ENCODE assay signal across 19 mouse cellular contexts in the genomic region with DNA sequence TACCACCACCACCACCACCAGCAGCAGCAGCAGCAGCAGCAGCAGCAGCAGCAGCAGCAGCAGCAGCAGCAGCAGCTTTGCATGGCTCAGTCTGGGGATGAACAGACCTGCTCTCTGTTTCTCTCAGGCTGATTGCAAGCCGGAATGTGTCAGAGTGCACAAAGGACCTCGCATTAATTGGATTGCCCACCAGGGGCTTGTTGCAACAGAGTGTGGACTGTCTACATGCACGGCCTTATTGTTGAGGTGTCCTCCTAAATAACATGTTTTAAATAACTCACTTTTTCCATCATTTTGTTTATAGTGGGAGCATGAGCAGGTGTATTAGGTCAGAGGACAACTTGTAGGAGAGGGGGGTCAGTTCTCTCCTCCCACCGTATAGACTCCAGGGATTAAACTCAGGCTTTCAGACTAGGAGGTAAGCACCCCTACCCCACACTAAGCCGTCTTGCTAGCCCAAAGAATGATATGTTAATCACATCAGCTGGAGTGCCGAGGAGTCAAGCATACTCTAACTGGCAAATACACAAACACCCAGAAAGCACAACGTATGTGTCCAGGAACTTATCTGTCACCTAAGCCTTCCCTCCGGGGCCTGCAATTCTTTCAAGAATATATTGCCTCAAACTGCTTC. TPM values are rescaled to one million over a fixed set of nuclear protein-coding genes. Genes with fewer than 3 reads are reported as not detected.
DNase-seq lines count a peak whose midpoint lies in the region; ATAC-seq and TF ChIP-seq lines count a peak whose summit lies in the region.
"Had no signal": no experiment of that assay in that cellular context is flagged by ENCODE, and none has a peak within 500 bp of the region (broad histone marks: within the 10 kb centered on the region; RNA-seq: fewer than 3 reads in every experiment).

No protein-coding gene starts in this region.

- H3K9me3 ChIP-seq in lung, embryonic 14.5 days (ENCODE audit: low read depth, low read length): no peaks in the 10 kb centered on the region
- no peaks in the 10 kb centered on the region for H3K9me3 ChIP-seq in forebrain, postnatal 0 days (ENCODE audit: low read length)
- H3K9me3 ChIP-seq in midbrain, embryonic 12.5 days: no peaks in the 10 kb centered on the region
- H3K9me3 ChIP-seq: embryonic facial prominence, embryonic 15.5 days; heart, embryonic 10.5 days; liver, embryonic 15.5 days had no signal

- no peak for ATAC-seq in lung, embryonic 14.5 days (ENCODE audit: insufficient read depth)
- ATAC-seq in forebrain, postnatal 0 days: peak; percentile 66
- ATAC-seq in midbrain, embryonic 12.5 days (ENCODE audit: low FRiP score, low read depth): peak; percentile 89
- no peak for ATAC-seq in megakaryocyte-erythroid progenitor cell, adult 5-6 weeks (replicated peaks; ENCODE audit: low FRiP score, low TSS enrichment, poor library complexity, severe bottlenecking)

- H3K27me3 ChIP-seq in lung, embryonic 14.5 days (ENCODE audit: insufficient read depth, low read length): no peaks in the 10 kb centered on the region
- no peaks in the 10 kb centered on the region for H3K27me3 ChIP-seq in forebrain, postnatal 0 days (ENCODE audit: insufficient read depth, low read length)
- 0 out of 2 replicates have a peak, but pooled peaks cover 3% of the 10 kb centered on the region for H3K27me3 ChIP-seq in midbrain, embryonic 12.5 days
- H3K27me3 ChIP-seq: embryonic facial prominence, embryonic 15.5 days; liver, embryonic 15.5 days had no signal

- no peak overlapping the region for H3K4me3 ChIP-seq in lung, embryonic 14.5 days (ENCODE audit: low read depth, low read length)
- H3K4me3 ChIP-seq in forebrain, postnatal 0 days (ENCODE audit: low read depth, low read length): no peak overlapping the region
- no peak overlapping the region for H3K4me3 ChIP-seq in midbrain, embryonic 12.5 days
- H3K4me3 ChIP-seq: embryonic facial prominence, embryonic 15.5 days; heart, embryonic 10.5 days; liver, embryonic 15.5 days had no signal

- peak; percentile 28; the same call in 1 of the 2 replicates for TF ChIP-seq CTCF in lung, embryonic 14.5 days (IDR thresholded peaks at IDR 0.05; ENCODE audit: low read depth)
- TF ChIP-seq CTCF in forebrain, postnatal 0 days (IDR thresholded peaks at IDR 0.05; ENCODE audit: low read depth): peak; percentile 32

- no peak overlapping the region for H3K27ac ChIP-seq in lung, embryonic 14.5 days (ENCODE audit: low read depth)
- H3K27ac ChIP-seq in forebrain, postnatal 0 days (ENCODE audit: low read depth, low read length): no peak overlapping the region; the same call in 1 of the 2 replicates
- 0 out of 2 replicates have a peak overlapping the region, but pooled peaks have one; percentile 7 for H3K27ac ChIP-seq in midbrain, embryonic 12.5 days (replicated peaks)
- H3K27ac ChIP-seq: embryonic facial prominence, embryonic 15.5 days; heart, embryonic 10.5 days; liver, embryonic 15.5 days had no signal

- H3K4me2 ChIP-seq in lung, embryonic 14.5 days: no peak overlapping the region
- H3K4me2 ChIP-seq in forebrain, postnatal 0 days (ENCODE audit: low read depth): no peak overlapping the region
- H3K4me2 ChIP-seq in midbrain, embryonic 12.5 days (replicated peaks): no peak overlapping the region
- H3K4me2 ChIP-seq: embryonic facial prominence, embryonic 15.5 days; liver, embryonic 15.5 days had no signal

- no peak overlapping the region for H3K9ac ChIP-seq in lung, embryonic 14.5 days
- no peak overlapping the region for H3K9ac ChIP-seq in forebrain, postnatal 0 days
- no peak overlapping the region for H3K9ac ChIP-seq in midbrain, embryonic 12.5 days (replicated peaks)
- H3K9ac ChIP-seq: embryonic facial prominence, embryonic 15.5 days; liver, embryonic 15.5 days had no signal

- intact Hi-C loops in gastrocnemius, postnatal 36 days (cut with DNase I): no loop called here

- no peaks in the 10 kb centered on the region for H3K4me1 ChIP-seq in lung, embryonic 14.5 days (ENCODE audit: insufficient read depth)
- H3K4me1 ChIP-seq in forebrain, postnatal 0 days (ENCODE audit: insufficient read depth): no peaks in the 10 kb centered on the region
- peaks cover 10% of the 10 kb centered on the region for H3K4me1 ChIP-seq in midbrain, embryonic 12.5 days
- H3K4me1 ChIP-seq: liver, embryonic 15.5 days had no signal

- WGBS in lung, embryonic 14.5 days: 33% methylated on average over 8 of the region's 8 CpGs
- WGBS in forebrain, postnatal 0 days: 12% methylated on average over 8 of the region's 8 CpGs
- 7% methylated on average over 8 of the region's 8 CpGs for WGBS in midbrain, embryonic 12.5 days

- DNase-seq in lung, embryonic 14.5 days: no peak
- DNase-seq in lung, postnatal 36 days: no peak
- DNase-seq in forebrain, postnatal 0 days: no peak
- DNase-seq in retina, postnatal 1 day: peak; percentile 72
- no peak for DNase-seq in gastrocnemius, postnatal 36 days
- no peak for DNase-seq in Muller cell, postnatal 12 days (ENCODE audit: inconsistent ontology term)
- DNase-seq: cerebellum, adult 9-11 months; heart, postnatal 4 days; left cerebral cortex, postnatal 4 days; right cerebral cortex, postnatal 4 days; thymus, postnatal 25 days had no signal

- no peaks in the 10 kb centered on the region for H3K36me3 ChIP-seq in lung, embryonic 14.5 days (ENCODE audit: insufficient read depth)
- no peaks in the 10 kb centered on the region for H3K36me3 ChIP-seq in forebrain, postnatal 0 days (ENCODE audit: insufficient read depth)
- H3K36me3 ChIP-seq in midbrain, embryonic 12.5 days: no peaks in the 10 kb centered on the region
- H3K36me3 ChIP-seq: embryonic facial prominence, embryonic 15.5 days; G1E; heart, embryonic 10.5 days; liver, embryonic 15.5 days had no signal

RNA-seq across cellular contexts. Expression of a gene that starts 5.8 kb away (rescaled TPM):
- not detected in 2 replicates for polyA plus RNA-seq in lung, embryonic 14.5 days (2014; fragmentation: Nextera tagmentation; extraction: Ambion mirVana)
- not detected in 2 replicates for total RNA-seq in forebrain, postnatal 0 days (2014; rRNA removed)
- polyA plus RNA-seq in forebrain, postnatal 0 days (2015; fragmentation: Nextera tagmentation; extraction: Ambion mirVana): not detected in 2 replicates
- polyA plus RNA-seq in midbrain, embryonic 12.5 days (2016; fragmentation: Nextera tagmentation; extraction: Ambion mirVana): not detected in 2 replicates
- not detected in 2 replicates for total RNA-seq in megakaryocyte-erythroid progenitor cell, adult 5-6 weeks (2014; fragmentation: Nextera tagmentation)
- not detected in 2 replicates for total RNA-seq in megakaryocyte-erythroid progenitor cell, adult 5-6 weeks (2017)
- not detected for total RNA-seq in gastrocnemius, postnatal 36 days (2021)
- total RNA-seq: heart, postnatal 4 days; left cerebral cortex, postnatal 4 days had no signal
- polyA plus RNA-seq: C2C12; embryonic facial prominence, embryonic 15.5 days; G1E; kidney, embryonic 14.5 days; liver, embryonic 15.5 days had no signal

RNA-seq across cellular contexts. Expression of a gene that starts 15.1 kb away (rescaled TPM):
- polyA plus RNA-seq in lung, embryonic 14.5 days (2014; fragmentation: Nextera tagmentation; extraction: Ambion mirVana): 0.12 and 0.41 TPM in 2 replicates
- total RNA-seq in forebrain, postnatal 0 days (2014; rRNA removed): not detected in 2 replicates
- polyA plus RNA-seq in forebrain, postnatal 0 days (2015; fragmentation: Nextera tagmentation; extraction: Ambion mirVana): not detected in 2 replicates
- 0.15 and 0.25 TPM in 2 replicates for polyA plus RNA-seq in midbrain, embryonic 12.5 days (2016; fragmentation: Nextera tagmentation; extraction: Ambion mirVana)
- total RNA-seq in megakaryocyte-erythroid progenitor cell, adult 5-6 weeks (2014; fragmentation: Nextera tagmentation): not detected in 2 replicates
- total RNA-seq in megakaryocyte-erythroid progenitor cell, adult 5-6 weeks (2017): not detected in 2 replicates
- total RNA-seq in gastrocnemius, postnatal 36 days (2021): not detected
- total RNA-seq: heart, postnatal 4 days had no signal
- polyA plus RNA-seq: C2C12, G1E had no signal

RNA-seq across cellular contexts. Expression of a gene that starts 31.2 kb away (rescaled TPM):
- 14.4 and 15.3 TPM in 2 replicates for polyA plus RNA-seq in lung, embryonic 14.5 days (2014; fragmentation: Nextera tagmentation; extraction: Ambion mirVana)
- total RNA-seq in forebrain, postnatal 0 days (2014; rRNA removed): 56.6 and 61.9 TPM in 2 replicates
- polyA plus RNA-seq in forebrain, postnatal 0 days (2015; fragmentation: Nextera tagmentation; extraction: Ambion mirVana): 29.9 and 32.6 TPM in 2 replicates
- polyA plus RNA-seq in midbrain, embryonic 12.5 days (2016; fragmentation: Nextera tagmentation; extraction: Ambion mirVana): 7.6 and 8.3 TPM in 2 replicates
- total RNA-seq in megakaryocyte-erythroid progenitor cell, adult 5-6 weeks (2014; fragmentation: Nextera tagmentation): not detected in 2 replicates
- not detected in 2 replicates for total RNA-seq in megakaryocyte-erythroid progenitor cell, adult 5-6 weeks (2017)
- 10 to 100 TPM; 14.3 to 15.2 TPM for total RNA-seq in gastrocnemius, postnatal 36 days (2021)
- polyA plus RNA-seq: G1E had no signal

Comparison
In these comparisons a context has a peak if more than half of its experiments do, and no peak if none do; other contexts are left out.
1. ATAC-seq: peak in forebrain, postnatal 0 days (single experiment) and midbrain, embryonic 12.5 days (single experiment); none in lung, embryonic 14.5 days (single experiment) and megakaryocyte-erythroid progenitor cell, adult 5-6 weeks (single experiment).
2. RNA of a gene that starts 31.2 kb away (total RNA-seq): 56.6 to 61.9 TPM in forebrain, postnatal 0 days and 14.3 to 15.2 TPM in gastrocnemius, postnatal 36 days; not detected in megakaryocyte-erythroid progenitor cell, adult 5-6 weeks; every median in the first group is over 10 times any median in the second.